Mouse (Mus musculus): Measurements from ENCODE around the gene Ugt1a9.

Ugt1a9 gene

GRCm38 (mm10) chr1:88258881-88259642, 188.5 kb downstream of the Ugt1a9 start:
- peak; percentile 72 for DNase-seq (ENCODE audit: low read depth)

DNA sequence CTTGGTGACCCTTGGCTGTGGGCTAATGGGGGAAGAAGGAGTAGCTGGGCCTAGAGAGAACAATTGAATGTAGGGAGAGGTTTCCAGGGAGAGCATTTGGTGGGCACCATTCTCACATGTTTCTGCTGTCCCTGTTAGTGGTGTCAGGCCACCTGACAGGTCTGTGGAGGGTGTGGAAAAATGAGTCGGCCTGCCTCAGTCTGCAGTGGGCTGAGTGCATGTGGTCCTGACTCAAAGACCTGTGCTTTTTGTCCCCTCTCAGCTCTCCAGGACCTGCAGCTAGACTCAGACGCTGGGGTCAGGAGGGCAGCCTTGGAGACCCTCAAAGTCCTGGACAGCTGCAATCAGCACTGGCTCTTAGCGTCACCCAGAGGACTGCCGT, 189.0 kb downstream of the Ugt1a9 start:
- no peak for DNase-seq (ENCODE audit: low read depth)

DNA sequence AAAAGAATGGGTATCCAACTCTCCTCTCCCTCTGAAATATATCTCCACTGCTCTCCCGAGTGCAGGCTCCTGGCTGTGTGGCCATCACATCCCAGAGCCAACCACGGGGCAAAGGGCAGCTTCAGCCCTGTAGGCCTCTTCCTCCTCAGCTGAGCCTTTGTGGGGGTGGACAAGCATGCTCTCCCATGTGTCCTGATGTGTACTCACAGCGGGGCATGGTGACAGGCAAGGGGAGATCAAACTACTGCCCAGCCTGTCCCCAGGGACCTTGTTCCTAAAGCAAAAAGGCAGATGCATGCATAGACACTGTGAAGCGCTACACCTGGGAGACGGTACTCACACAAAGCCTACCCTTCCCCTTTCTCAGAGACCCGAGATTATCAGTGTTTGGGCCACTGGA, 189.5 kb downstream of the Ugt1a9 start:
- DNase-seq (ENCODE audit: low read depth), result peak; percentile 60

DNA sequence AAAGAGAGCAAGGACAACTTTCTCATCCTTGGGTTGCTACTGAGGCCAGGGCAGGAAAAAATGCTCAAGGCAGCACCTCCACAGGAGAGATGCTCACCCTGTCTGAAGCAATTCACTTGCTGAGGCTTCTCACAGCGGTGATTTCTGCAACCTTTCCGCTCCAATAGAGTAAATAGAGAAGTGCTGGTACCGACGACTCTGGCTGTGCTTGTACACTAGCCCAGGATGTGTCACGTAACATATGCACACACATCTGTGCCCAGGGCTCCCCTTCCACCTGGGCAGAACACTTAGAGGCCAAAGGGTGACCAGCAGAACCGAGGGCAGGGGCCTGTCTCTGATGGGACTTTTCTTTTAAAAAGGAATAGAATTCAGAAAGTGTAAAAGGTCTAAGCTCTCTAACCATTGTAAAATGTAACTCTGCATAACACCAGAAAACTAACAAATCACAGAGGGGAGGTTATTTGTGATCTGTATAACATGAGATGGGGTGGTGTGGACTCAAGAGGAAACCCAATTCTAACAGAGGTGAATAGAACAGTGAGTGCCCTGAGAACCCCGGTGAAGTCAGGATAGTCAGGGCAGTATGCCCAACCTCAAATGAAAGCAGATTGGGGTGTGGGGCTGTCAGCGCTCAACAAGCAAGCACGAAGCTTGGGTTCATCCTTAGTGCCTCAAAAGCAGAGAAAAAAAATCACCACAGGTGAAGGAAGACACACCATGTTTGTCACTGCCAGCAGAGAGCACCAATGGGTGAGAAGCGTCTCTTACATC, 190.2 kb downstream of the Ugt1a9 start:
- no peak for DNase-seq (ENCODE audit: low read depth)

GRCm38 (mm10) chr1:88261706-88262105, 191.1 kb downstream of the Ugt1a9 start:
- DNase-seq (ENCODE audit: low read depth), result no peak

DNA sequence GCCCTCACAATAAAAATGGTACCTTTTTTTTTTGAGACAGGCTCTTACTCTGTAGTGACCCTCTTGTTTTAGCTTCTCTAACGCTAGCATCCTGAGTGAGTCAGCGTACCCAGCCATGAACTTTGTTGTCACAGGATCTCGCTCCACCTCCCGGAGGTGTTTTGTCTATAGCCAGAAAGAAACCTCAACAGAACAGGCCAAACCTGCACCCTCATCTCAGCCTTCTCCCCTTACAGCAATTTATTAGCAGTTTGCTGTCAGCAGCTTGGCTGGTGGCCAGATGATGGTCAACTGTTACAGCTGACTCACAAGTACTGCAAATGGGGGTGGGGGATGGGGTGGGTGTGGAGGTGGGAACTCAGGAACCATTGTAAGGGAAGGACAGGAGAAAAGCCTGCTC, 191.7 kb downstream of the Ugt1a9 start:
- peak; percentile 100 for DNase-seq (ENCODE audit: low read depth)

DNA sequence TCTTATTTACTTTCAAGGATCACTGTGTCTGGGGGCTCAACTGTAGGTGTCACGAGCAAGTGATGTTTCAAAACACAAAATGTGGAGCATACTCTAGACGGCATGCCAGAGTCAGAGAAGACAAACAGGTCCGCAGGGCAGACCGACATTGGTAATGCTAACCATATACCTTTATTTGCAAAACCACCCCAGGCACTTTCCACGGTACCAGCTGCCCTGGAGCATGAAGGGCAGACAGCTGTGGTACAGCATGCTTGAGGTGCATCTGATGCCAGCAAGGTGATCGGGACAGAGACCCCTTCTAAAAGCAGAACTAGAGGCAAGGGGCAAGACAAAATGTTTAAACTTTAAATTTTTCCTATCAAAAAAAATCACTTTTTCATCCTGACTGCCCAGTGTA, 192.4 kb downstream of the Ugt1a9 start:
- DNase-seq (ENCODE audit: low read depth), result no peak

GRCm38 (mm10) chr1:88263778-88264177, 193.2 kb downstream of the Ugt1a9 start:
- no peak for DNase-seq (ENCODE audit: low read depth)

DNA sequence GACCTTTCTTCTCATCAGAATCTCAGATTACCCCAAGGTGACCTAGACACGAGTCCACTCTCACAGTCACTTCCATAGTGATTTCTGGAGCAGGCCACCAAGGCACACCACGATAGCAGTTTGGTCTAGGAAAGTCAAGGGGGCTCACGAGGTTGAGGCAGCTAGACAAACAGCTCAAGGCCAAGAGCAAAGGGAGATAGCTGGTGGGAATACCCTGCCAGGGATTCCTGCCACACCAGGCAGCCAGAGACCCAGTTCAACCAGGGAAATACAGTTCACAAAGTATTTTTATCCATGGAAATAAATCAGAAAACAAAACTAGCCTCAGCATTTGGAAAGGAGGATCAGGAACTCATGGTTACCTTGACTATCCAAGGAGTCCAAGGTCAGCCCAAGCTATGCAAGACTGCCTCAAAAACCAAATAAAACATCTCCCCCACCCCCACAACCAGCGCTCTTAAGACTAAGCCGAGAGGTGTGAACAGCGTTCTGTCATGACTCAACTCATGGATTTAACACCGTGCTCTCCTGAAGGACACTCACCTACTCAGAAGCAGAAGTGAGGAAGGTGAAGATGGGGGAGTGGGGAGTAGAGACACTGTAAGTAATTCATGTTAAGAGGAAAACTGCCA, 193.8 kb downstream of the Ugt1a9 start:
- DNase-seq (ENCODE audit: low read depth), result no peak

DNA sequence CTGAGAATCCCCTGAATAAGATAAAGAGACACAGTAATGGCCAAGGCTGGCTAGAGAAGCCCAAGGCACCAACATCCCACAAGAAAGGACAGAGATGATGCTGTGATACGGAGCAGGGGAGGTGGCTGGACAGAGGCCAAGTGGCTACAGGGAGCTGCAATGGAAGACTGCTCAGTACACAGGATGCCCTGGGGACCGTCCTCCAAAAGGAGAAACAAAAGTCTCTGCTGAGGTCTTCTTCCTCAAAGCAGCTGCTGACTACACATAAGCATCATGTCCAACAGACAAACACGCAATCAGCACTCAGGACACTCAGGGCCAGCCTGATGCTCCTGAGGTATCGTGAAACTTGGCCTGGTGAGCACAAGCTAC, 194.3 kb downstream of the Ugt1a9 start:
- peak; percentile 50 for DNase-seq (ENCODE audit: low read depth)

- no peak for DNase-seq (ENCODE audit: low read depth)
These were observed 195.5 kb downstream of the Ugt1a9 start for GRCm38 (mm10) chr1:88266123-88266522.

DNA sequence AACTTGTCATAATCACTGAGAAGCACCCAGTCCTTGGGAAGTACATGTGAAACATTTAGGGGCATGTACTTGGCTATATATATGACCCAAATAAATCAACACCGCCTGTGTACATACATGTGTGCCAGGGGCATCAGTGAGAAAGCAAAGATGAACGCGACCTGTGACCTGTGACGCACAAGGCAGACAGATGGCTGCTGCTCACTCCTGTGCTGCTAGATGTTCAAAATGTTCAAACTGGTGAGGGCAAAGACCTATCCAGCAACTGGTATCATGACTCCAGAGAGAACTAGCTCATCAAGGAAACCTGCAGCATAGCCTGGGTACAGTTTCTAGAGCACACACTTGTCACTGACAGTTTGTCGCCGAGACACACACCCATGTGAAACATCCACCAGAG, 196.9 kb downstream of the Ugt1a9 start:
- no peak for DNase-seq (ENCODE audit: low read depth)

GRCm38 (mm10) chr1:88268070-88268469, 197.5 kb downstream of the Ugt1a9 start:
- DNase-seq (ENCODE audit: low read depth), result no peak

Measured in NIH3T3 (cell line).